Mouse (Mus musculus): ENCODE measurements around the gene Chrna7. TPM values are rescaled to one million over a fixed set of nuclear protein-coding genes. Genes with fewer than 3 reads are reported as not detected.

Chrna7 gene
- 2.5 and 3.3 TPM in 2 replicates for polyA plus RNA-seq (2014; fragmentation: Nextera tagmentation; extraction: Ambion mirVana)

GRCm38 (mm10) chr7:63212084-63212723 is at the start of gene Chrna7:
Gene Chrna7 (minus strand): TSS chr7:63212569.
- Histone ChIP-seq H3K36me3 (ENCODE audit: control insufficient read depth, insufficient read depth, low read length) (no peaks in the 10 kb centered on the region), H3K4me3 (ENCODE audit: low read depth, low read length) (peak within 1 kb of the TSS; percentile 56), H3K27ac (ENCODE audit: low read length) (no peak within 1 kb of the TSS), H3K27me3 (ENCODE audit: control insufficient read depth, insufficient read depth, low read length) (no peaks in the 10 kb centered on the region), H3K9ac (replicated peaks; ENCODE audit: low read depth, low read length) (no peak within 1 kb of the TSS), H3K4me2 (replicated peaks; ENCODE audit: low read depth, low read length) (peak within 1 kb of the TSS; percentile 94), H3K9me3 (ENCODE audit: control insufficient read depth, low read depth, low read length) (no peaks in the 10 kb centered on the region), H3K4me1 (ENCODE audit: control insufficient read depth, insufficient read depth, low read length) (peaks cover 4% of the 10 kb centered on the region; the same call in 1 of the 2 replicates)
- peak; percentile 92 for ATAC-seq (ENCODE audit: insufficient number of reproducible peaks, insufficient read depth, low FRiP score, low read depth)
- under 1% methylated on average over 73 of the region's 73 CpGs for WGBS

- ATAC-seq (ENCODE audit: insufficient number of reproducible peaks, insufficient read depth, low FRiP score, low read depth), result no peak
- no peak overlapping the region for H3K27ac ChIP-seq (ENCODE audit: low read length)
- H3K4me1 ChIP-seq (ENCODE audit: control insufficient read depth, insufficient read depth, low read length), result no peaks in the 10 kb centered on the region
- no peak overlapping the region for H3K4me3 ChIP-seq (ENCODE audit: low read depth, low read length)
- no peak overlapping the region for H3K4me2 ChIP-seq (replicated peaks; ENCODE audit: low read depth, low read length)
- no peak overlapping the region for H3K9ac ChIP-seq (replicated peaks; ENCODE audit: low read depth, low read length)
- no peaks in the 10 kb centered on the region for H3K36me3 ChIP-seq (ENCODE audit: control insufficient read depth, insufficient read depth, low read length)
- no peaks in the 10 kb centered on the region for H3K9me3 ChIP-seq (ENCODE audit: control insufficient read depth, low read depth, low read length)
- no peaks in the 10 kb centered on the region for H3K27me3 ChIP-seq (ENCODE audit: control insufficient read depth, insufficient read depth, low read length)
- WGBS, result 72% methylated on average over 2 of the region's 2 CpGs
These were observed 37.0 kb upstream of the Chrna7 start for GRCm38 (mm10) chr7:63249404-63249803.

- 73% methylated on average over 3 of the region's 3 CpGs for WGBS
- Histone ChIP-seq H3K4me3 (ENCODE audit: low read depth, low read length) (no peak overlapping the region), H3K4me1 (ENCODE audit: control insufficient read depth, insufficient read depth, low read length) (no peaks in the 10 kb centered on the region), H3K9ac (replicated peaks; ENCODE audit: low read depth, low read length) (no peak overlapping the region), H3K4me2 (replicated peaks; ENCODE audit: low read depth, low read length) (no peak overlapping the region), H3K36me3 (ENCODE audit: control insufficient read depth, insufficient read depth, low read length) (no peaks in the 10 kb centered on the region), H3K27ac (ENCODE audit: low read length) (no peak overlapping the region), H3K27me3 (ENCODE audit: control insufficient read depth, insufficient read depth, low read length) (no peaks in the 10 kb centered on the region), H3K9me3 (ENCODE audit: control insufficient read depth, low read depth, low read length) (no peaks in the 10 kb centered on the region)
- no peak for ATAC-seq (ENCODE audit: insufficient number of reproducible peaks, insufficient read depth, low FRiP score, low read depth)
These were observed 25.6 kb upstream of the Chrna7 start for GRCm38 (mm10) chr7:63237852-63238516.

- Histone ChIP-seq H3K27me3 (ENCODE audit: control insufficient read depth, insufficient read depth, low read length) (no peaks in the 10 kb centered on the region), H3K4me2 (replicated peaks; ENCODE audit: low read depth, low read length) (no peak overlapping the region), H3K4me1 (ENCODE audit: control insufficient read depth, insufficient read depth, low read length) (no peaks in the 10 kb centered on the region), H3K27ac (ENCODE audit: low read length) (no peak overlapping the region), H3K9me3 (ENCODE audit: control insufficient read depth, low read depth, low read length) (no peaks in the 10 kb centered on the region), H3K36me3 (ENCODE audit: control insufficient read depth, insufficient read depth, low read length) (no peaks in the 10 kb centered on the region), H3K4me3 (ENCODE audit: low read depth, low read length) (no peak overlapping the region), H3K9ac (replicated peaks; ENCODE audit: low read depth, low read length) (no peak overlapping the region)
- no peak for ATAC-seq (ENCODE audit: insufficient number of reproducible peaks, insufficient read depth, low FRiP score, low read depth)
- 47% methylated on average over 7 of the region's 7 CpGs for whole genome bisulfite sequencing
These were observed 12.9 kb upstream of the Chrna7 start for GRCm38 (mm10) chr7:63225066-63225780.

GRCm38 (mm10) chr7:63211641-63212083 is 707 bp downstream of the Chrna7 start:
- H3K9ac ChIP-seq (replicated peaks; ENCODE audit: low read depth, low read length), result no peak overlapping the region
- no peaks in the 10 kb centered on the region for H3K27me3 ChIP-seq (ENCODE audit: control insufficient read depth, insufficient read depth, low read length)
- H3K36me3 ChIP-seq (ENCODE audit: control insufficient read depth, insufficient read depth, low read length), result no peaks in the 10 kb centered on the region
- H3K4me1 ChIP-seq (ENCODE audit: control insufficient read depth, insufficient read depth, low read length), result peaks cover 4% of the 10 kb centered on the region; the same call in 1 of the 2 replicates
- H3K9me3 ChIP-seq (ENCODE audit: control insufficient read depth, low read depth, low read length), result no peaks in the 10 kb centered on the region
- no peak overlapping the region for H3K27ac ChIP-seq (ENCODE audit: low read length)
- 3% methylated on average over 13 of the region's 13 CpGs for WGBS
- ATAC-seq (ENCODE audit: insufficient number of reproducible peaks, insufficient read depth, low FRiP score, low read depth), result no peak
- peak overlapping the region; percentile 94 for H3K4me2 ChIP-seq (replicated peaks; ENCODE audit: low read depth, low read length)
- peak overlapping the region; percentile 56 for H3K4me3 ChIP-seq (ENCODE audit: low read depth, low read length)

- H3K4me3 ChIP-seq (ENCODE audit: low read depth, low read length), result no peak overlapping the region
- WGBS, result 21% methylated on average over 4 of the region's 4 CpGs
- no peaks in the 10 kb centered on the region for H3K36me3 ChIP-seq (ENCODE audit: control insufficient read depth, insufficient read depth, low read length)
- H3K27me3 ChIP-seq (ENCODE audit: control insufficient read depth, insufficient read depth, low read length), result no peaks in the 10 kb centered on the region
- no peak overlapping the region for H3K9ac ChIP-seq (replicated peaks; ENCODE audit: low read depth, low read length)
- H3K9me3 ChIP-seq (ENCODE audit: control insufficient read depth, low read depth, low read length), result no peaks in the 10 kb centered on the region
- no peak overlapping the region for H3K4me2 ChIP-seq (replicated peaks; ENCODE audit: low read depth, low read length)
- ATAC-seq (ENCODE audit: insufficient number of reproducible peaks, insufficient read depth, low FRiP score, low read depth), result no peak
- peaks cover 4% of the 10 kb centered on the region; the same call in 1 of the 2 replicates for H3K4me1 ChIP-seq (ENCODE audit: control insufficient read depth, insufficient read depth, low read length)
- no peak overlapping the region for H3K27ac ChIP-seq (ENCODE audit: low read length)
These were observed 2.9 kb downstream of the Chrna7 start for GRCm38 (mm10) chr7:63209501-63209900.

GRCm38 (mm10) chr7:63207137-63207536 is 5.2 kb downstream of the Chrna7 start:
- H3K36me3 ChIP-seq (ENCODE audit: control insufficient read depth, insufficient read depth, low read length), result no peaks in the 10 kb centered on the region
- WGBS, result 47% methylated on average over 2 of the region's 2 CpGs
- no peak overlapping the region for H3K27ac ChIP-seq (ENCODE audit: low read length)
- H3K27me3 ChIP-seq (ENCODE audit: control insufficient read depth, insufficient read depth, low read length), result no peaks in the 10 kb centered on the region
- H3K9ac ChIP-seq (replicated peaks; ENCODE audit: low read depth, low read length), result no peak overlapping the region
- H3K9me3 ChIP-seq (ENCODE audit: control insufficient read depth, low read depth, low read length), result no peaks in the 10 kb centered on the region
- no peak for ATAC-seq (ENCODE audit: insufficient number of reproducible peaks, insufficient read depth, low FRiP score, low read depth)
- no peak overlapping the region for H3K4me2 ChIP-seq (replicated peaks; ENCODE audit: low read depth, low read length)
- no peak overlapping the region for H3K4me3 ChIP-seq (ENCODE audit: low read depth, low read length)
- peaks cover 4% of the 10 kb centered on the region; the same call in 1 of the 2 replicates for H3K4me1 ChIP-seq (ENCODE audit: control insufficient read depth, insufficient read depth, low read length)

- H3K4me3 ChIP-seq (ENCODE audit: low read depth, low read length), result no peak overlapping the region
- 78% methylated on average over 2 of the region's 2 CpGs for WGBS
- H3K4me1 ChIP-seq (ENCODE audit: control insufficient read depth, insufficient read depth, low read length), result no peaks in the 10 kb centered on the region
- no peaks in the 10 kb centered on the region for H3K36me3 ChIP-seq (ENCODE audit: control insufficient read depth, insufficient read depth, low read length)
- H3K27ac ChIP-seq (ENCODE audit: low read length), result no peak overlapping the region
- H3K9ac ChIP-seq (replicated peaks; ENCODE audit: low read depth, low read length), result no peak overlapping the region
- H3K9me3 ChIP-seq (ENCODE audit: control insufficient read depth, low read depth, low read length), result no peaks in the 10 kb centered on the region
- no peak for ATAC-seq (ENCODE audit: insufficient number of reproducible peaks, insufficient read depth, low FRiP score, low read depth)
- no peak overlapping the region for H3K4me2 ChIP-seq (replicated peaks; ENCODE audit: low read depth, low read length)
- no peaks in the 10 kb centered on the region for H3K27me3 ChIP-seq (ENCODE audit: control insufficient read depth, insufficient read depth, low read length)
These were observed 16.8 kb downstream of the Chrna7 start for GRCm38 (mm10) chr7:63195560-63195959.
